Mouse (Mus musculus) megakaryocyte-erythroid progenitor cell, adult 5-6 weeks (primary cell): ENCODE results near the gene Cnn2. TPM values are rescaled to one million over a fixed set of nuclear protein-coding genes. Genes with fewer than 3 reads are reported as not detected.
"Not testable (repeated sequence)": the region's sequence is repeated elsewhere in the genome, so short reads cannot be mapped to it uniquely, and the experiment has no call there.

Experiments
- ATAC-seq: replicated peaks from 2 replicates; pipeline ENCODE4 v1.8.0; 2016; ENCODE audit warnings: mild to moderate bottlenecking, inconsistent platforms; ENCODE audit not compliant: severe bottlenecking, poor library complexity, low FRiP score, low TSS enrichment
- total RNA-seq, 2 experiments: library from RNA; stranded (forward) in 1 of 2; stranded (reverse) in 1 of 2; fragments of 200-1000, 215-1000 nt in 1 of 2; fragments of >200 nt in 1 of 2; fragmentation: Nextera tagmentation in 1 of 2; gene quantifications; 2 replicates each; pipeline ENCODE4 v1.2.3; 2014 to 2017

The Cnn2 gene
- total RNA-seq, 2 experiments from 2014 or later = 13.8 to 18.0 TPM

GRCm38 (mm10) chr10:80030736-80031135 is 42.4 kb downstream of the Cnn2 start:
- ATAC-seq = no peak

GRCm38 (mm10) chr10:80032799-80033480 is 44.6 kb downstream of the Cnn2 start:
- no peak for ATAC-seq

DNA sequence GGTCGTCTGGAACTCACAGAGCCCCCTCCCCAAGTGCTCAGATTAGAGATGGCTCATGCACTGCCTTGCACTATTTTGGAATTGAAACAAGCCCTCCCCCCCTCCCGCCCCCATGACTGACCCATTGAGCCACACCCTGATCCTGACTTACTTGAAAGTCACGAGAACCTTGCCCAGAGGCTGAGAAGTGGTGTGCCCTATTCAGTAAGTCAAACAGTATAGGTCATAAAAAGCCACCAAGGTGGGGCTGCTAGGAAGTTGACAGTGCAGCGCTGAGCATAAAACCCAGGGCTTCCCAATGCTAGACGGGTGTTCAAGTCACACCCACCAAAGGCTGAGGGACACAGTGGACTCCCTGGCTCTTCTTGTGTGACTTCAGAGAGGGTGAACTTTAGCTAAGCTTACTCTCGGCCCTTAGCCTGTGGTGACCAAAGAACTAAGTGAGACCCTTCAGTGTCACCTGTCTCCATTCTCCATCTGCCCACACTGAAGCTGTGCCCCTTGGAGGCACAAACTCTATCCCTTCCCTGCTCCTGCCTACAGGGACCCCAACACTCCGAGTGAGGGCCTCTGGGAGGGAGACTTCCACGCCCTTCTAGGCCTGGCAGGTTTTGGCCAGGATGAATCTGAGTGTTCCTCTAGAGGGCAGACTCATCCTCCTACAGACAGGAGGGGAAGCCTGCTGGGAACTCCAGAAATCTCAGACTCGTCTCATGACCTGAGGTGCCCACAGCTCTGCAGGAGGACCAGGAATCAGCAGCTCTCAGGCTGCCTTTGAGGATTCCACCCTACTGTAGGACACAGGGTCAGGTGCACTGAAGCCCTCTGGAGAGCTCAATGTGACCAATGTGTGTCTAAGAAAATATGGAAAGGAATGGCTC is 45.4 kb downstream of the Cnn2 start:
- peak; percentile 32; the same call in 1 of the 2 replicates for ATAC-seq

DNA sequence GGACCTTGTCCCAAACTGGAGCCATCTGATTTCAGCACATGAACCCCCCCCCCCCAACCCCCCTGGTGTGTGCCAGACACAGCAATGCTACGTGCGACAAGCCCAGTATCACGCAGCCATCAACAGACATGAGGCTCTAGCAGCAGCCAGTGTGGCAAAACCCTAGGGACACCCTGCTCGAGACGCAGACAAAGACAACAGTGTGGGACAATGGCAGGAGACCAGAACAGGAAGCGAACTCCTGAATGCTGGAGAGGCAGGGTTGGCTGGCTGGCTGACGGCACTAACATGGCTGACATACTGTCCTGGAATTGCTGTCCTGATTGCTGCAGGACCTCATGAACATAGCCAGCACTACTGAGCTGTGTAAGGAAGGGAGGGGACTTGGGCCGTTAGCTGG is 46.8 kb downstream of the Cnn2 start:
- ATAC-seq = no peak

GRCm38 (mm10) chr10:80035686-80036085 is 47.3 kb downstream of the Cnn2 start:
- no peak for ATAC-seq

DNA sequence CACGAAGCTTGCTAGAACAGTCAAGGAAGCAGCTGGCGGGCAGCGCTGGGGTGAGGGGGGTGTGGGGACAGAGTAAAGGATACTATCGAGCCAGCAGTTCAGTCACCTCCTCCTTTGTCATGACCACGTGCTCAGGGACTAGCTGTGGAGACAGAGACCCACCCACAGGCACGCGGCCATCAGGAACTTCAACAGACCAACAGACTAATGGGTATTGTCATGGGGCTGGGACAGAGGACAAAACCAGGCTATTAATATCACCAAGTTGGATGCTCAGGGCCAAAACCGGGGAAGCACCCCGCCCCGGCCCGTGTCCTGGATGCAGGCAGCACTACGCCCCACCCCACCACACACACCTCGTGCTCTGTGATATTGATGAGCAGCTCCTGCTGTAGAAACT is 48.4 kb downstream of the Cnn2 start:
- ATAC-seq = no peak

DNA sequence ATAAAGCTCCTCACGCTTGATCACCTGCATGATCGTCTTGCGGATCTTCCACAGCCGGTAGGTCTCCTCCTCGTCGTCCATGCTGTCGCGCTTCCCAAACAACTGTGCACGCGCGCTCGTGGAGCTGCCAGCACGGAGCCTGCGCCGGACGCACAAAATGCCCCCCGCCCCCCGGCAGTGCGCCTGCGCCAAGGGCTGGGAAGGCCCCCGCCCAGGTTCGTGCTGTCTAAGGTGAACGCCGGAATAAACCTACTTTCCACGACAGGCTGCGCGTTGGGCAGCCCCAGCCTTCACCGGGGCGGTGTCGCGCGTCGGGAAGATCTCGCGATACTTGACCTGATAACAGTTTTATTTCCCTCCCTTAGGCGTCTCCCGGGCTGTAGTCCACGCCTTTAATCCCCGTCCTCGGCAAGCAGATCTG is 51.2 kb downstream of the Cnn2 start, which contains the start of gene Polr2e:
Polr2e (minus strand) TSS at position 237 of the 421 bp plus-strand sequence.
- ATAC-seq = peak; percentile 85

DNA sequence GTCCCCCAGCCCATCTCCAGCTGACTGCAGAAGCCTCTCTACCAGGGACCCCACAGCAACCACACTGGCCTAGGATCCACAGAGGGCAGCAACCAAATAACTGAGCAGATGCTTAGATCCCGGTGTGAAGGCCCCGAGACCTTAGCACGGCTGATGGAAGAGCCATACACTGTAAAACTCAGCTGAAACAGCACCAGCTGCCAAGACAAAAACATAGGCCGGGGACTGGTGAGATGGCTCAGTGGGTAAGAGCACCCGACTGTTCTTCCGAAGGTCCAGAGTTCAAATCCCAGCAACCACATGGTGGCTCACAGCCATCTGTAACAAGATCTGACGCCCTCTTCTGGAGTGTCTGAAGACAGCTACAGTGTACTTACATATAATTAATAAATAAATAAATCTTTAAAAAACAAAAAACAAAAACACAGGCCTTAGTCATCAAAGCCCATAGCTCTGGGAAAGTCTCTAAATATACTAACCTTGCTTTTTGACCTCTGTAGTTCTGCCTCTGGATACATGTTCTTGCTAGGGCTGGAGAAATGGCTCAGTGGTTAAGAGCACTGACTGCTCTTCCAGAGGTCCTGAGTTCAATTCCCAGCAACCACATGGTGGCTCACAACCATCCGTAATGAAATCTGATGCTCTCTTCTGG is 53.2 kb downstream of the Cnn2 start:
- not testable (repeated sequence) for ATAC-seq

DNA sequence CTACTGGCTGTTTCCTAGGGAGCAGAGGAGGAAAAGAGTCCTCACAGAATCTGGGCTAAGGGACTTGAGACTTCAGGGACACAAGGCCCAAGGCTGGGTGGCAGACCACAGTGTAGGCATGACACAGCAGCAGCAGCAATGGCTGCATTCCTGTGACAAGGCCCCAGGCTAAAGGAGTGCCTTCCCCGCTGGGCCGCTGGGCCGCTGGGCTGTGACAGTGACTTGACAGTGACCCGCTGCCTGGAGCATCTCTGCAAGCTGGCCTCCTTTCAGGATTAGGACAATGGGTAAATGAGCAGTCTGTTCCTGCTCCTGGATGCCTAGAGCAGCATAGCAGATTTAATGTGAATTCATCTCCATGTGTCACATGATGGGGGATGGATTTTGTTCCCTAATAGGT is 55.7 kb downstream of the Cnn2 start:
- no peak for ATAC-seq

GRCm38 (mm10) chr10:80045364-80045763 is 57.0 kb downstream of the Cnn2 start:
- ATAC-seq = not testable (repeated sequence)

Other genes with a start within 250 kb of the Cnn2 start
Only the 30 nearest of the 33 such genes appear.
- gene Rnf126, start 221.6 kb upstream of the Cnn2 start, total RNA-seq (2014; fragmentation: Nextera tagmentation) = 76.0 and 106 TPM in 2 replicates
- 16.2 and 20.8 TPM in 2 replicates for gene Rnf126, start 221.6 kb upstream of the Cnn2 start, total RNA-seq (2017)
- 0.49 and 0.96 TPM in 2 replicates for gene Fstl3, start 211.3 kb upstream of the Cnn2 start, total RNA-seq (2014; fragmentation: Nextera tagmentation)
- gene Fstl3, start 211.3 kb upstream of the Cnn2 start, total RNA-seq (2017) = 0.66 and 0.80 TPM in 2 replicates
- 2.4 and 7.6 TPM in 2 replicates for gene Prss57, start 197.6 kb upstream of the Cnn2 start, total RNA-seq (2014; fragmentation: Nextera tagmentation)
- 1.7 and 3.5 TPM in 2 replicates for gene Prss57, start 197.6 kb upstream of the Cnn2 start, total RNA-seq (2017)
- gene Palm, start 195.0 kb upstream of the Cnn2 start, total RNA-seq (2014; fragmentation: Nextera tagmentation) = 7.6 and 11.1 TPM in 2 replicates
- 4.6 and 6.8 TPM in 2 replicates for gene Palm, start 195.0 kb upstream of the Cnn2 start, total RNA-seq (2017)
- gene Misp, start 167.6 kb upstream of the Cnn2 start, total RNA-seq (2014; fragmentation: Nextera tagmentation) = not detected in 2 replicates
- gene Misp, start 167.6 kb upstream of the Cnn2 start, total RNA-seq (2017) = not detected in 2 replicates
- gene Ptbp1, start 134.2 kb upstream of the Cnn2 start, total RNA-seq (2014; fragmentation: Nextera tagmentation) = 423 and 470 TPM in 2 replicates
- gene Ptbp1, start 134.2 kb upstream of the Cnn2 start, total RNA-seq (2017) = 149 and 201 TPM in 2 replicates
- gene Prtn3, start 114.1 kb upstream of the Cnn2 start, total RNA-seq (2014; fragmentation: Nextera tagmentation) = 2.5 and 8.7 TPM in 2 replicates
- 0.56 and 5.9 TPM in 2 replicates for gene Prtn3, start 114.1 kb upstream of the Cnn2 start, total RNA-seq (2017)
- gene Plppr3, start 114.0 kb upstream of the Cnn2 start, total RNA-seq (2014; fragmentation: Nextera tagmentation) = not detected in 2 replicates
- gene Plppr3, start 114.0 kb upstream of the Cnn2 start, total RNA-seq (2017) = 5.8 and 15.0 TPM in 2 replicates
- 10.5 TPM in 1 of 2 replicates, not detected in the other for gene Elane, start 102.3 kb upstream of the Cnn2 start, total RNA-seq (2014; fragmentation: Nextera tagmentation)
- gene Elane, start 102.3 kb upstream of the Cnn2 start, total RNA-seq (2017) = 0.23 and 1.3 TPM in 2 replicates
- not detected in 2 replicates for gene Cfd, start 97.7 kb upstream of the Cnn2 start, total RNA-seq (2014; fragmentation: Nextera tagmentation)
- gene Cfd, start 97.7 kb upstream of the Cnn2 start, total RNA-seq (2017) = not detected in 2 replicates
- gene Med16, start 79.7 kb upstream of the Cnn2 start, total RNA-seq (2014; fragmentation: Nextera tagmentation) = 17.1 and 21.7 TPM in 2 replicates
- 9.7 and 9.8 TPM in 2 replicates for gene Med16, start 79.7 kb upstream of the Cnn2 start, total RNA-seq (2017)
- not detected in 2 replicates for gene Gm26602, start 77.7 kb upstream of the Cnn2 start, total RNA-seq (2014; fragmentation: Nextera tagmentation)
- not detected in 2 replicates for gene Gm26602, start 77.7 kb upstream of the Cnn2 start, total RNA-seq (2017)
- 0.31 TPM in 1 of 2 replicates, not detected in the other for gene Kiss1r, start 71.6 kb upstream of the Cnn2 start, total RNA-seq (2014; fragmentation: Nextera tagmentation)
- 2.2 TPM in 1 of 2 replicates, not detected in the other for gene Kiss1r, start 71.6 kb upstream of the Cnn2 start, total RNA-seq (2017)
- 80.3 and 91.7 TPM in 2 replicates for gene R3hdm4, start 67.4 kb upstream of the Cnn2 start, total RNA-seq (2014; fragmentation: Nextera tagmentation)
- gene R3hdm4, start 67.4 kb upstream of the Cnn2 start, total RNA-seq (2017) = 35.5 and 38.9 TPM in 2 replicates
- gene Arid3a, start 61.5 kb upstream of the Cnn2 start, total RNA-seq (2014; fragmentation: Nextera tagmentation) = 4.4 and 5.9 TPM in 2 replicates
- gene Arid3a, start 61.5 kb upstream of the Cnn2 start, total RNA-seq (2017) = 5.4 and 6.0 TPM in 2 replicates
- 82.9 and 86.4 TPM in 2 replicates for gene Wdr18, start 28.4 kb upstream of the Cnn2 start, total RNA-seq (2014; fragmentation: Nextera tagmentation)
- 23.4 and 24.8 TPM in 2 replicates for gene Wdr18, start 28.4 kb upstream of the Cnn2 start, total RNA-seq (2017)
- gene Grin3b, start 17.9 kb upstream of the Cnn2 start, total RNA-seq (2014; fragmentation: Nextera tagmentation) = not detected in 2 replicates
- gene Grin3b, start 17.9 kb upstream of the Cnn2 start, total RNA-seq (2017) = not detected in 2 replicates
- 75.5 and 83.0 TPM in 2 replicates for gene Tmem259, start 4.3 kb upstream of the Cnn2 start, total RNA-seq (2014; fragmentation: Nextera tagmentation)
- 47.3 and 63.9 TPM in 2 replicates for gene Tmem259, start 4.3 kb upstream of the Cnn2 start, total RNA-seq (2017)
- 27.0 and 32.9 TPM in 2 replicates for gene Abca7, start 7.9 kb downstream of the Cnn2 start, total RNA-seq (2014; fragmentation: Nextera tagmentation)
- gene Abca7, start 7.9 kb downstream of the Cnn2 start, total RNA-seq (2017) = 11.0 and 12.1 TPM in 2 replicates
- 76.2 and 103 TPM in 2 replicates for gene Arhgap45, start 28.1 kb downstream of the Cnn2 start, total RNA-seq (2014; fragmentation: Nextera tagmentation)
- gene Arhgap45, start 28.1 kb downstream of the Cnn2 start, total RNA-seq (2017) = 52.8 and 64.4 TPM in 2 replicates
- gene Polr2e, start 51.2 kb downstream of the Cnn2 start, total RNA-seq (2014; fragmentation: Nextera tagmentation) = 145 and 157 TPM in 2 replicates
- 142 and 150 TPM in 2 replicates for gene Polr2e, start 51.2 kb downstream of the Cnn2 start, total RNA-seq (2017)
- 566 and 603 TPM in 2 replicates for gene Gpx4, start 58.6 kb downstream of the Cnn2 start, total RNA-seq (2014; fragmentation: Nextera tagmentation)
- 483 and 498 TPM in 2 replicates for gene Gpx4, start 58.6 kb downstream of the Cnn2 start, total RNA-seq (2017)
- 34.4 and 39.7 TPM in 2 replicates for gene Sbno2, start 117.0 kb downstream of the Cnn2 start, total RNA-seq (2014; fragmentation: Nextera tagmentation)
- 12.1 and 12.9 TPM in 2 replicates for gene Sbno2, start 117.0 kb downstream of the Cnn2 start, total RNA-seq (2017)
- 152 and 213 TPM in 2 replicates for gene Stk11, start 127.2 kb downstream of the Cnn2 start, total RNA-seq (2014; fragmentation: Nextera tagmentation)
- 116 and 174 TPM in 2 replicates for gene Stk11, start 127.2 kb downstream of the Cnn2 start, total RNA-seq (2017)
- 282 and 325 TPM in 2 replicates for gene Atp5d, start 150.0 kb downstream of the Cnn2 start, total RNA-seq (2014; fragmentation: Nextera tagmentation)
- 29.3 and 49.3 TPM in 2 replicates for gene Atp5d, start 150.0 kb downstream of the Cnn2 start, total RNA-seq (2017)
- 5.2 and 10.5 TPM in 2 replicates for gene Cbarp, start 152.3 kb downstream of the Cnn2 start, total RNA-seq (2014; fragmentation: Nextera tagmentation)
- 3.7 TPM in 1 of 2 replicates, not detected in the other for gene Cbarp, start 152.3 kb downstream of the Cnn2 start, total RNA-seq (2017)
- gene Midn, start 159.7 kb downstream of the Cnn2 start, total RNA-seq (2014; fragmentation: Nextera tagmentation) = 30.9 and 34.0 TPM in 2 replicates
- gene Midn, start 159.7 kb downstream of the Cnn2 start, total RNA-seq (2017) = 9.4 and 10.5 TPM in 2 replicates
- 31.5 and 44.0 TPM in 2 replicates for gene Cirbp, start 177.4 kb downstream of the Cnn2 start, total RNA-seq (2014; fragmentation: Nextera tagmentation)
- 30.8 and 73.1 TPM in 2 replicates for gene Cirbp, start 177.4 kb downstream of the Cnn2 start, total RNA-seq (2017)
- 14.2 and 22.9 TPM in 2 replicates for gene 1600002K03Rik, start 184.4 kb downstream of the Cnn2 start, total RNA-seq (2014; fragmentation: Nextera tagmentation)
- gene 1600002K03Rik, start 184.4 kb downstream of the Cnn2 start, total RNA-seq (2017) = 25.4 and 27.8 TPM in 2 replicates
- 0.40 TPM in 1 of 2 replicates, not detected in the other for gene Efna2, start 190.9 kb downstream of the Cnn2 start, total RNA-seq (2014; fragmentation: Nextera tagmentation)
- gene Efna2, start 190.9 kb downstream of the Cnn2 start, total RNA-seq (2017) = 0.80 TPM in 1 of 2 replicates, not detected in the other